Mouse (Mus musculus) ES-E14 (cell line): ENCODE measurements around the gene Mtor.

Experiments used
- HCFC1 ChIP-seq: IDR thresholded peaks from 2 replicates; pipeline ENCODE4 v1.6.1; 2012; ENCODE audit warnings: low read length, inconsistent platforms, borderline replicate concordance; ENCODE audit not compliant: insufficient read depth
- MAFK ChIP-seq: IDR thresholded peaks from 2 replicates; pipeline ENCODE4 v1.6.1; 2014; ENCODE audit warnings: mild to moderate bottlenecking, low read depth, low read length, inconsistent platforms; ENCODE audit not compliant: insufficient read depth
- ZC3H11A ChIP-seq: IDR thresholded peaks from 2 replicates; pipeline ENCODE4 v1.6.1; 2012; ENCODE audit warnings: low read depth, mild to moderate bottlenecking, inconsistent platforms, low read length, borderline replicate concordance

DNA sequence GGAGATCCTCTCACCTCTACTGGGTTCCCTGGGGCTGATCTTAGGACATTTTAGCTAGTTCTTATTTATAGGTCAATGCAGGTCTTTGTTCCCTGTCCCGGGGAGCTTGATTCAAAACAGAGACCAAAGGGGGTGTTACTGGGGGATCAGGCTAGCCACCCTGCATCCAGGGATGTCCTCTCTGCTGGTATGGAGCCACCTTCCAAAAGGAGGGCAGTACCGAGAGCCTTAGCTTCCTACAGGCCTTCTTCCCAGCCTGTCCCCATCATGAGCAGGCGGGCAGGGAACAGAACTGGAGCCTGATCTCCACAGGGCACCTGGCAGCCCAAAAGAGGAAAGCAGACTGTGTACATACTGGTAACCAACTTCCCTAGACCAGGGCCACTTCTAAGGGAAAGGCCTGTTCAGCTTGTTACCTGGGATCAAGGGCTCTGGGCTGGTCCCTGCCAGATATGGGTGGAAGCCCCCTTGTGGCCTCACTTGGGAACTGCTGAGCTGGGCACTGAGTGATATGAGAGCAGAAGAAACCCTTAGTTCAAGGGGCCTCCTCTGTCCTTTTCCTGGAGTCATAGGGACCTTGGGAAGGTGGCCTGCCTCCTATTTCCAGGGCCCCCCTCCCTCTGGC lies 156.2 kb downstream of the Mtor start:
- TF ChIP-seq MAFK (0 out of 2 replicates have a peak, but pooled peaks have one; percentile 47), ZC3H11A (no peak), HCFC1 (no peak)
